Mouse (Mus musculus) G1E (cell line): ENCODE measurements around the gene Sf3b5.

Experiments
- CTCF ChIP-seq: IDR thresholded peaks from 2 replicates; pipeline ENCODE4 v1.5.1; 2012; ENCODE audit warnings: low read depth, low read length, inconsistent platforms, mixed read lengths
- GATA1 ChIP-seq: IDR thresholded peaks from 2 replicates; pipeline ENCODE4 v1.6.1; 2012; ENCODE audit warnings: borderline replicate concordance, low read length, inconsistent platforms, mixed read lengths
- TAL1 ChIP-seq: conservative IDR thresholded peaks from 2 replicates; pipeline ENCODE4 v1.6.1; 2012; ENCODE audit warnings: low read depth, low read length, inconsistent platforms, mixed read lengths

DNA sequence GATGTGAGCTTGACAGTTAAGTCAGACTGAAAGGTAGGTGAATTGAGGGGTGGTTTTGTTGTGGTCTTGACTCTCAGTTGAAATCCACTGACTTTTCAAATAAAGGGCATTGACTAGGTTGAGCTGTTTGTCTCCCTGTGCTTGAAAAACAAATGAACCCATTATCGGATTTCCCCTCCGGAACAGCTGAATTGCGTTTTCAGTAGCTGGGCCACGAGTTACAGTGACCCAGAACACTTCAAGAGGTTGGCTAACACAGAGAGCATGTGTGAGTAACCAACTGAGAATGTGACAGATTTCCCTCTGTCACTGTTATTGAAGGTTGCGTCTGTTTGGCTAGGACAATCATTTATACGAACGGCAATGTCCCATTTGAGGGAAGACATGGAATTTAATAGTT lies 24.1 kb upstream of the Sf3b5 start:
- TF ChIP-seq CTCF (no peak), TAL1 (no peak), GATA1 (no peak)
